Mouse (Mus musculus) heart, embryonic 10.5 days (tissue): ENCODE results near the gene Cuzd1. TPM values are rescaled to one million over a fixed set of nuclear protein-coding genes. Genes with fewer than 3 reads are reported as not detected.
A peak's percentile ranks its signal among the peaks of the same experiment; 100 is the strongest.

Experiments used
- DNase-seq: peaks from one replicate; pipeline ENCODE4 v3.0.0-alpha.2; 2017; ENCODE audit warnings: low spot score
- H3K27ac ChIP-seq: fragments of 300-500 bp; sonication (generic); 2 replicates; pipeline ENCODE4 v1.5.1; 2016; ENCODE audit warnings: mild to moderate bottlenecking
- H3K27me3 ChIP-seq: fragments of 300-500 bp; sonication (generic); 2 replicates; pipeline ENCODE4 v1.6.1; 2016; ENCODE audit warnings: mild to moderate bottlenecking; ENCODE audit not compliant: poor library complexity, insufficient read depth, severe bottlenecking
- H3K36me3 ChIP-seq: fragments of 300-500 bp; sonication (generic); 2 replicates; pipeline ENCODE4 v1.6.1; 2016; ENCODE audit warnings: mild to moderate bottlenecking, moderate library complexity
- H3K4me1 ChIP-seq: fragments of 300-500 bp; sonication (generic); 2 replicates; pipeline ENCODE4 v1.6.1; 2016; ENCODE audit warnings: mild to moderate bottlenecking
- H3K4me3 ChIP-seq: fragments of 300-500 bp; sonication (generic); 2 replicates; pipeline ENCODE4 v1.5.1; 2016; ENCODE audit warnings: mild to moderate bottlenecking, moderate library complexity
- H3K9me3 ChIP-seq: fragments of 300-500 bp; sonication (generic); 2 replicates; pipeline ENCODE4 v1.6.1; 2016; ENCODE audit warnings: mild to moderate bottlenecking, moderate library complexity
- WGBS: fragments of 180-500 bp; shearing (Covaris S2); methylation state at CpG from one replicate; pipeline ENCODE4 v1.1.7; 2016; 5-methylcytosine and 5-hydroxymethylcytosine counted together
- polyA plus RNA-seq: library from polyadenylated mRNA; unstranded; fragments of >200 nt; fragmentation: Nextera tagmentation; extraction: Ambion mirVana; gene quantifications from 2 replicates; pipeline ENCODE4 v1.2.1, GENCODE M21; 2016

Gene Cuzd1
- polyA plus RNA-seq, 1 experiment from 2014 or later: 0.43 TPM

GRCm38 (mm10) chr7:131327054-131327453 is 5.0 kb upstream of the Cuzd1 start:
- no peak for DNase-seq
- Histone ChIP-seq H3K4me1 (peaks cover 7% of the 10 kb centered on the region), H3K27me3 (no peaks in the 10 kb centered on the region), H3K9me3 (no peaks in the 10 kb centered on the region), H3K36me3 (no peaks in the 10 kb centered on the region), H3K4me3 (no peak overlapping the region), H3K27ac (no peak overlapping the region)
- 83% methylated on average over 5 of the region's 5 CpGs for WGBS

DNA sequence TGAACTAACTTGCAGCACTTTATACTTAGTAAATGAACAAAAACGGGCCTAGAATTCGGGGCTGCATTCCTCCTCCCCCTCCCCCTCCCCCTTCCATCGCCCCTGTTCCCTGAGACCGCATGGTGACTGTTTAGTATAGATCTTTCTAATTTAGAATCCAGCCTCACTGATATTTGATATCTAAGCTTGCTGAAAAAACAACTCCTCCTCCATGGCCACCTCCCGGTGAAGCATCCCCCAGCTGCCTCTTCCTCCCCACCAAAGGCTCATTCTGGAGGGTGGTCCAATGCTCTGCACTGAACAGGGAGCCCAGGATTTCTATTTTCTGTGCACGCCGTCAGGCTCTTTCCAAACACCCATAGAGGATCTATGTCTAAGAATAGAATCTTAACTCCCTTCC is 3.8 kb downstream of the Cuzd1 start:
- Histone ChIP-seq H3K4me3 (no peak overlapping the region), H3K27ac (no peak overlapping the region), H3K27me3 (no peaks in the 10 kb centered on the region), H3K9me3 (no peaks in the 10 kb centered on the region), H3K4me1 (peaks cover 5% of the 10 kb centered on the region; the same call in 1 of the 2 replicates), H3K36me3 (no peaks in the 10 kb centered on the region)
- 65% methylated on average over 5 of the region's 7 CpGs for WGBS
- DNase-seq: no peak

DNA sequence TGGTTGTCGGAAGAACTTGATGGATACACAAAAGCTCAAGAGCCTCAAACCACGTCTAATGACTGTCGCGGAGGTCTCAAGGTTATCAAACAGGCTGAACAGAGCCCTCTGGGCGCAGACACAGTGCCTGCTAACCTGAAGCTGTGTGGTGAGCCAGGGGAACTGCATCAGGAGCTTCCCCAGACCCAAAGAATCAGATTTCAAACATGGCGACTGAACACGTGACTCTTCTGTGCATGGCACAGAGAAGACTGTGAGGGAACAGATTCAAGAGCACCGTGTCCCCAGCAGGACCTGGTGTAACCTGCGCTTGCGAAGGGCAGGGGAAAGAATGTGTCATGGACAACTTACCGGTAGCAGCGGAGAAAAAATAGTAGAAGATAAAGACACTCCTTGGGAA is 4.5 kb downstream of the Cuzd1 start:
- H3K27me3 ChIP-seq: no peaks in the 10 kb centered on the region
- H3K4me3 ChIP-seq: no peak overlapping the region
- no peak for DNase-seq
- 51% methylated on average over 12 of the region's 12 CpGs for WGBS
- peaks cover 5% of the 10 kb centered on the region; the same call in 1 of the 2 replicates for H3K4me1 ChIP-seq
- no peaks in the 10 kb centered on the region for H3K9me3 ChIP-seq
- no peaks in the 10 kb centered on the region for H3K36me3 ChIP-seq
- no peak overlapping the region for H3K27ac ChIP-seq

DNA sequence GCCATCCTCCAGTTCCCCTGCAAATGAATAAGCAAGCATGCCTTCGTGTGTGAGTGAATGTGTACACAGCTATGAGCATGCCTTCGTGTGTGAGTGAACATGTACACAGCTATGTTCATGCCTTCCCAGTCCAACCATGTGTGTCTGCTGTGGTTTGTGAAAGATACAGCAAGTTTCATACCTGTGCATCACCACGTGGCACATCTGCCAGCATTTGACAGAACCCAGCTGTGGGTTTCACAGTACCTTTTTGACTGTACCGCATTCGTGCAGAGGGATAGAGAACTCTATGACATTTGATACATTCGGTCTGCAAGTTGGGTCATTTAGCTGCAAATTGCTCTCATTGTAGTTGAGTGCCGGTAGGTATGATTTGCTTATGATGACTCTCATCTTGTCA is 7.6 kb downstream of the Cuzd1 start:
- Histone ChIP-seq H3K9me3 (no peaks in the 10 kb centered on the region), H3K4me1 (peaks cover 5% of the 10 kb centered on the region; the same call in 1 of the 2 replicates), H3K36me3 (no peaks in the 10 kb centered on the region), H3K4me3 (no peak overlapping the region), H3K27ac (no peak overlapping the region), H3K27me3 (no peaks in the 10 kb centered on the region)
- DNase-seq: no peak
- WGBS: 84% methylated on average over 7 of the region's 7 CpGs

- H3K9me3 ChIP-seq: no peaks in the 10 kb centered on the region
- no peaks in the 10 kb centered on the region for H3K27me3 ChIP-seq
- no peak for DNase-seq
- no peaks in the 10 kb centered on the region for H3K4me1 ChIP-seq
- WGBS: 82% methylated on average over 5 of the region's 5 CpGs
- H3K4me3 ChIP-seq: no peak overlapping the region
- H3K36me3 ChIP-seq: no peaks in the 10 kb centered on the region
- H3K27ac ChIP-seq: no peak overlapping the region
Observed at GRCm38 (mm10) chr7:131306733-131307132, 15.4 kb downstream of the Cuzd1 start.

- 77% methylated on average over 8 of the region's 8 CpGs for WGBS
- Histone ChIP-seq H3K4me1 (no peaks in the 10 kb centered on the region), H3K9me3 (no peaks in the 10 kb centered on the region), H3K4me3 (no peak overlapping the region), H3K36me3 (no peaks in the 10 kb centered on the region), H3K27ac (no peak overlapping the region), H3K27me3 (no peaks in the 10 kb centered on the region)
- peak; percentile 50 for DNase-seq
Observed at GRCm38 (mm10) chr7:131303340-131303739, 18.8 kb downstream of the Cuzd1 start.

DNA sequence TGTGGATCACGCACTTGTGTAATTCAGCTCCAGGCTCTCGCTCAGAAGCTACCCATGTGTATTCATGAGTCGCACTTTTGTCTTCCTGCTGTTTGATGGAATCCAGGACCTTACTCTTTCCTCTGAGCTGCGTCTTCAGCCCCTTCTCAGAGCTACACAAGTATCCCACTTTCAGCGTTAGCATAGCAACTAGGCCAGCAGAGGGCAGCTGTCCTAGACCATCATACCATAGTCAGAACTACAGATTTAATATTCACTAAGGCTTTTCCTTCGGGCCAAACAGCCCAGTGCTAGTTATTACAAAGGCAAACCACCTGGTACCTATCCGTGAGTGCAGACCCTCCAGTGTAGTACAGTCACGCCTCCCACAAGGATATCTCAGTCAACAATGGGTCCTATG is 24.9 kb downstream of the Cuzd1 start:
- H3K4me3 ChIP-seq: no peak overlapping the region
- 70% methylated on average over 8 of the region's 8 CpGs for WGBS

DNA sequence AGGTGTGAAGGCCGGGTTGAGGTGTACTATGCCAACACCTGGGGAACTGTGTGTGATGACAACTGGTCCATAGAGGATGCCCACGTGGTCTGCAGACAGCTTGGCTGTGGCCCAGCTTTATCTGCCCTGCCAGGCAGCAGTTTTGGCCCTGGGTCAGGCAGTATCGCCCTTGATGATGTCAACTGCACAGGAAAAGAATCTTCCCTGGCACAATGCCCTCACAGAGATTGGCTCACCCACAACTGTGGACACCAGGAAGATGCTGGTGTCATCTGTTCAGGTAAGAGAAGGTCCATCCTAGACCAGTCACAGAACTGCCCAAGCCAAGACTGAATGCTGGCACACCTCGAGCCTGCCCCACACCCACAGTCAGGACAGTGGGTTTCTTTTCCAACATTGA is 56.2 kb downstream of the Cuzd1 start:
- H3K4me1 ChIP-seq: no peaks in the 10 kb centered on the region
- no peaks in the 10 kb centered on the region for H3K36me3 ChIP-seq
- no peaks in the 10 kb centered on the region for H3K9me3 ChIP-seq
- no peaks in the 10 kb centered on the region for H3K27me3 ChIP-seq
- DNase-seq: no peak
- H3K27ac ChIP-seq: no peak overlapping the region
- 74% methylated on average over 4 of the region's 4 CpGs for WGBS
- H3K4me3 ChIP-seq: no peak overlapping the region

More for the DNA sequence above, 24.9 kb downstream of the Cuzd1 start:
- no peaks in the 10 kb centered on the region for H3K36me3 ChIP-seq
- DNase-seq: no peak
- H3K4me1 ChIP-seq: no peaks in the 10 kb centered on the region
- no peaks in the 10 kb centered on the region for H3K9me3 ChIP-seq
- H3K27ac ChIP-seq: no peak overlapping the region
- H3K27me3 ChIP-seq: no peaks in the 10 kb centered on the region

DNA sequence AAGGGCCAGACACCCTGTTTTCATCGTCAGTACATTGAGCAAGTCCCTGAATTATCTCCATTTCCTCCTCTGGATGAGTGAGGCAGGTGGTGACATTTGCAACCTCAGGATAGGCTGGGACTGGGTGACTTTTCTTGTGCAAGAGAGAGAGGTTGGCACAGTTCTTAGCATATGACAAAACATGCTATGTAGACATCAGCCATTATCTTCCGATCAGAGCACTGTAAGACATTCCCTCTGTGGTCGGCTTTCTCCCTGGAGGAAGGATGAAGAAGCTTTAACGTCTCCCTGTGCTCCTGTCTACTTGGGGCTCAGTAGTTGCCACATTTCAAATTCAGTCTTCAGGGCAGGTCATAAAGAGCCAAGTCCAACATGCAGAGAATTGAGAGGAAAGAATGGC is 57.8 kb downstream of the Cuzd1 start:
- WGBS: 83% methylated on average over 4 of the region's 4 CpGs
- no peak for DNase-seq
- H3K4me3 ChIP-seq: no peak overlapping the region
- H3K9me3 ChIP-seq: no peaks in the 10 kb centered on the region
- no peak overlapping the region for H3K27ac ChIP-seq
- H3K4me1 ChIP-seq: no peaks in the 10 kb centered on the region
- H3K27me3 ChIP-seq: no peaks in the 10 kb centered on the region
- H3K36me3 ChIP-seq: no peaks in the 10 kb centered on the region

GRCm38 (mm10) chr7:131260946-131261345 is 61.1 kb downstream of the Cuzd1 start:
- no peaks in the 10 kb centered on the region for H3K27me3 ChIP-seq
- H3K4me3 ChIP-seq: no peak overlapping the region
- DNase-seq: no peak
- H3K4me1 ChIP-seq: no peaks in the 10 kb centered on the region
- no peak overlapping the region for H3K27ac ChIP-seq
- H3K9me3 ChIP-seq: no peaks in the 10 kb centered on the region
- no peaks in the 10 kb centered on the region for H3K36me3 ChIP-seq
- 70% methylated on average over 6 of the region's 6 CpGs for WGBS

Other genes with a start within 250 kb of the Cuzd1 start
- not detected in 2 replicates for gene 4933402N03Rik, start 176.0 kb downstream of the Cuzd1 start, polyA plus RNA-seq
- gene 5430419D17Rik, start 147.9 kb downstream of the Cuzd1 start, polyA plus RNA-seq: 0.06 and 0.07 TPM in 2 replicates
- not detected in 2 replicates for gene Fam24b, start 7.2 kb upstream of the Cuzd1 start, polyA plus RNA-seq
- gene Fam24a, start 11.6 kb upstream of the Cuzd1 start, polyA plus RNA-seq: not detected in 2 replicates
- 26.1 and 29.2 TPM in 2 replicates for gene 2310057M21Rik, start 40.5 kb upstream of the Cuzd1 start, polyA plus RNA-seq
- 90.8 and 92.4 TPM in 2 replicates for gene Pstk, start 48.8 kb upstream of the Cuzd1 start, polyA plus RNA-seq
- 10.6 and 12.7 TPM in 2 replicates for gene Ikzf5, start 88.2 kb upstream of the Cuzd1 start, polyA plus RNA-seq
- gene Acadsb, start 88.3 kb upstream of the Cuzd1 start, polyA plus RNA-seq: 56.5 and 61.3 TPM in 2 replicates
- 0.09 TPM in 1 of 2 replicates, not detected in the other for gene Hmx3, start 220.6 kb upstream of the Cuzd1 start, polyA plus RNA-seq
- not detected in 2 replicates for gene Hmx2, start 226.5 kb upstream of the Cuzd1 start, polyA plus RNA-seq
- gene Bub3, start 237.9 kb upstream of the Cuzd1 start, polyA plus RNA-seq: 182 and 235 TPM in 2 replicates